Mouse (Mus musculus): ENCODE measurements around the gene Abca12. TPM values are rescaled to one million over a fixed set of nuclear protein-coding genes. Genes with fewer than 3 reads are reported as not detected.

Abca12 gene
- polyA plus RNA-seq, 1 experiment from 2014 or later, result 0.28 TPM

DNA sequence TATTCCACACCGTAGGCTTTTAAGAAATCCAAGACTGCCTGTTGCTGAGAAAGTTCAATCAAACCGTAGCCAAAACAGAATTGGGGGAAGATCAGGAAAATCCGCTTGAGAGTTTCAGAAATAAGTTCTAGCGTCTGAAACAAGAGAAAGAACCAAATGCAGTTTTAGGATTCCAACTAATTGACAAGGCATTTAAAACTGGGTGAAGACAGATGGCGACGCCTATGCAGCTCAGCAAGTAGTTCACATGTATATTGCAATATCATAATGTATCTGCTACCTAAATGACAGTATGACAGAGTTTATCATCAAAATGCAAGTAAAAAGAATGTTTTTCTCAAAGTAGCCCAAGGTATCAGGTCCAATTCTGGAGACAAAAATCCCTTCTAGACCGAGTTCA, 151.2 kb downstream of the Abca12 start:
- Histone ChIP-seq H3K27ac (no peak overlapping the region), H3K4me1 (no peaks in the 10 kb centered on the region), H3K4me3 (replicated peaks) (no peak overlapping the region), H3K27me3 (replicated peaks) (no peaks in the 10 kb centered on the region), H3K9ac (no peak overlapping the region), H3K4me2 (no peak overlapping the region), H3K36me3 (no peaks in the 10 kb centered on the region), H3K9me3 (no peaks in the 10 kb centered on the region)
- WGBS, result 93% methylated on average over 7 of the region's 7 CpGs
- ATAC-seq (ENCODE audit: insufficient read depth, low FRiP score, low read depth), result no peak

DNA sequence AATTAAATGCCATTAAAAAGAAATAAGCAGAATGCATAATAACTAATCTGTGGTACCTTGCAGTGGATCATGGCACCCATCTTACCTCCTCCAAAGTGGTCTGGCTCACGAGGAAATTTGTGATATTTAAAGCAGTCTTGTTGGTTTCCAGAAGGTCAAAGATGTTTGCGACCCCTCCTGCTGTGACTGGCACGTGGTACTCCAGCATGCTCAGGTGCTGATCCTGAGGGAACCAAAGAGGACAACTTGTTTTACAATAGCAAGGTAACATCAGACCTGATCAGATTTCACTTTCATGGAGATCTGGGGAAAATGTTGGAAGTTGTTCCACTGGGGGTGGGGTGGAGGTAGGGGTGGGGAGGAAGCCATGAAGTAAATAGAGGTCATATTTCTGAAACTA, 170.1 kb downstream of the Abca12 start:
- 54% methylated on average over 3 of the region's 3 CpGs for WGBS
- H3K27ac ChIP-seq, result no peak overlapping the region
- H3K9ac ChIP-seq, result no peak overlapping the region
- H3K27me3 ChIP-seq (replicated peaks), result no peaks in the 10 kb centered on the region
- no peak overlapping the region for H3K4me3 ChIP-seq (replicated peaks)
- H3K4me2 ChIP-seq, result no peak overlapping the region
- H3K9me3 ChIP-seq, result no peaks in the 10 kb centered on the region
- ATAC-seq (ENCODE audit: insufficient read depth, low FRiP score, low read depth), result no peak
- no peaks in the 10 kb centered on the region for H3K36me3 ChIP-seq
- H3K4me1 ChIP-seq, result no peaks in the 10 kb centered on the region

DNA sequence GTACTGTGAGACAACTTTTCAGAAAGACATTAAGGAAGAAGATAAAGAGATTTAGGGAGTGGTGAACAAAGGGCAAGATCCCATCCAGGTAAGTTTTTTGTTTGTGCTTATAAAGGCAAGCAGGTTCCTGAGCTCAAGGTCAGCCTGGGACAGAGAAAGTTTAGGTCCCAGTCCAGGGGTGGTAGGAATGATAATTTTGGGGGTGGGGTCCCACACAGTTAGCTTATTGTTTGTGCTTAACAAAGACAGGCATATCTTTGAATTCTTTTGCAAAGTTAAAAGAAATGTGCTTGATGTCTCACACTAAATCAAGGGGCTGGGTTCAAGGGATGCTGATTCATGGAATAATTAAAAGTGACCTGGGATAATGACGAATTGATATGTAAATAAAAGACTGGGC, 173.3 kb downstream of the Abca12 start:
- Histone ChIP-seq H3K36me3 (no peaks in the 10 kb centered on the region), H3K27me3 (replicated peaks) (no peaks in the 10 kb centered on the region), H3K4me2 (no peak overlapping the region), H3K9me3 (no peaks in the 10 kb centered on the region), H3K27ac (no peak overlapping the region), H3K4me1 (no peaks in the 10 kb centered on the region), H3K9ac (no peak overlapping the region), H3K4me3 (replicated peaks) (no peak overlapping the region)
- WGBS, result 69% methylated on average over 1 of the region's 1 CpGs
- no peak for ATAC-seq (ENCODE audit: insufficient read depth, low FRiP score, low read depth)

DNA sequence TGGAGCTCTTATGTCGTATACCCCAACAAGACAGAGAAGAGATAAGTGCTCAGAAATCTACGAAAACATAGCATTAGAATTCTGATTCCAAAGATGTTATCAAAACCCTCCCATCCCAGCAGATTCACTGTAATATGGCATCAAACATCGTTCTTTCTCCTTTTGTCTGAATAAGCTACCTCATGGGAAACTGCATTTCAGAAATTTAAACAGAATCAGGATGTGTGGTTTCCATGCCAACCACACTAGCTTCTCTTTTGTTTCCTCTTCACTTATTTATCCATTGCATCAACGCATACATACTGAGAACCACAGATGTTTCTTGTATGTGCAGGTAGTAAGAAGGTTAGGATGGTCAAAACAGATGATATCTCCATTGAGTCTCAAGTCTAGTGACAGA, 175.1 kb downstream of the Abca12 start:
- Histone ChIP-seq H3K27me3 (replicated peaks) (no peaks in the 10 kb centered on the region), H3K9me3 (no peaks in the 10 kb centered on the region), H3K4me3 (replicated peaks) (no peak overlapping the region), H3K27ac (no peak overlapping the region), H3K36me3 (no peaks in the 10 kb centered on the region), H3K4me2 (no peak overlapping the region), H3K4me1 (no peaks in the 10 kb centered on the region), H3K9ac (no peak overlapping the region)
- no peak for ATAC-seq (ENCODE audit: insufficient read depth, low FRiP score, low read depth)
- 88% methylated on average over 4 of the region's 4 CpGs for WGBS

DNA sequence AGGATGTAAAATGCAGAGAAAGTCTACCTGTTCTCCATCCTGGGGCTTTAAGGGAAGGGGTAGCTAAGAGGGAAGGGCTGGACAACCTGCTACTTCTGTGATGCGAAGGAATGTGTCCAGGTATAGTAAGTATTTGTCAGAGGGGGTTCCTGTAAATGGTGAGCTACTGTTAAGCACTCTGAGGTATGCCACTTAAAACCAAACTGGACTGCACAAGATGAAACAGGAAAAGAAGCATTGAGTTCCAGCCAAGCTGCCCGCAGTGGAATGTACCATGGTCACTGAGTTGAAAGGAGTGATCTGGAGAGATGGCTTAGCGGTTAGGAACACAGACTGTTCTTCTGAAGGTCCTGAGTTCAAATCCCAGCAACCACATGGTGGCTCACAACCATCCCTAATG, 179.4 kb downstream of the Abca12 start:
- Histone ChIP-seq H3K27me3 (replicated peaks) (no peaks in the 10 kb centered on the region), H3K9me3 (no peaks in the 10 kb centered on the region), H3K4me3 (replicated peaks) (no peak overlapping the region), H3K36me3 (no peaks in the 10 kb centered on the region), H3K4me1 (no peaks in the 10 kb centered on the region), H3K27ac (no peak overlapping the region), H3K9ac (no peak overlapping the region), H3K4me2 (no peak overlapping the region)
- 83% methylated on average over 3 of the region's 3 CpGs for WGBS
- no peak for ATAC-seq (ENCODE audit: insufficient read depth, low FRiP score, low read depth)

DNA sequence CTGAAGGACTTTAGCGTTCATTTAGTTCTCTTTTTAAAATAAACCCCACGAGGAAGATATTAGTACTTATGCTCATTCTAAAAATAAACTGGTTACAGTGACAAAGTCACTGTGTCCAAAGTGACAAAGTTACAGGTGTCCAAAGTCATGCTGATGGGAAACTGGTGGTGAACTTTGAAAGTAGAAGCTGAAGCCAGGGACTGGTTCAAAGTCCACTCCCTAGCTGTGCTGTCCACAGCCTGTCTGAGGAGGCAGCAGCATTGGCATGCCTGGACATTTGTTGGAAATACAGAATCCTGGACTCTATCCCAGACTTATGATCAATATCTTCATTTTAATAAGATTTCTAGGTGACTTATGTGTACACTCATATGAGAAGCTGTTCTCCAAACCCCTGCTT, 183.5 kb downstream of the Abca12 start:
- Histone ChIP-seq H3K27ac (no peak overlapping the region), H3K4me2 (no peak overlapping the region), H3K9me3 (no peaks in the 10 kb centered on the region), H3K4me3 (replicated peaks) (no peak overlapping the region), H3K4me1 (no peaks in the 10 kb centered on the region), H3K36me3 (no peaks in the 10 kb centered on the region), H3K9ac (no peak overlapping the region), H3K27me3 (replicated peaks) (no peaks in the 10 kb centered on the region)
- ATAC-seq (ENCODE audit: insufficient read depth, low FRiP score, low read depth), result no peak
- WGBS, result 63% methylated on average over 2 of the region's 2 CpGs

DNA sequence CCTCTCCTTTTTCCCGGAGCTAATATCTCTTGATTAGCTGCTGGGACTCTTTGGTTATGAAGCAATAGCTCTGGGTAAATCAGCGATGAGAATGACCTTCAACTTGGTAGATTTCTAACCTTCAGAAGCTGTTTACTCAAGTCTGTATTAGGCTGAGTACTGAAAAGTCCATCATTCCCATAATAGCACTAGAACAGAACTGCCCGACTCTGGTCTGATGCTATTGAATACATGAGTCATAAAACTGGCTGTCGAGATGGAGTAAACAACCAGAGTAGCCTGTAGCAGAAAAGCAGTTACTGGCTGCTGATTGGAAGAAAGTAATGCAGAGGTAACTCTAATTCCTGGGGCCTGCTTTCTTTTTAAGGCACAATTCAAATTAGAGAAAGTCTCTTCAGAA, 211.1 kb downstream of the Abca12 start:
- no peaks in the 10 kb centered on the region for H3K27me3 ChIP-seq (replicated peaks)
- ATAC-seq (ENCODE audit: insufficient read depth, low FRiP score, low read depth), result no peak

DNA sequence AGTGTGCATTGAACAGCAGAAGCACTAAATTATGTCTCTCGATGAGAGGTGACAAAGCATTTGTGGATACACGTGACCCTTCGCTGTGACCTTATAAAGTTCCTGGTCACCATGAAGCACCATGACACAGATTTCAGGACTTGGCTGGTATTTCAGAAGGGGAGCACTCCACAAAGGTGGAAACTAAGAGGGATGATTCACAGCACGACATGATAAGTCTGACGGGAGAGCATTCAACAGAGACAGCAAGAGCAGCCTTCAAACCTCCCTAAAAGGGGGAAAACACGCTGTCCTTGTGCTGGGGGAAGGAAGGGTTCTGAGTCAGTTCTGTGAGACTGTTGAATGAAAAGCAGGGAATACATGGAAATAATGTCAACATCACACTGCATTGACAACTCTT, 218.5 kb downstream of the Abca12 start:
- H3K4me2 ChIP-seq, result no peak overlapping the region
- no peaks in the 10 kb centered on the region for H3K27me3 ChIP-seq (replicated peaks)
- H3K9me3 ChIP-seq, result no peaks in the 10 kb centered on the region
- H3K36me3 ChIP-seq, result no peaks in the 10 kb centered on the region
- H3K27ac ChIP-seq, result no peak overlapping the region
- H3K4me1 ChIP-seq, result no peaks in the 10 kb centered on the region
- no peak for ATAC-seq (ENCODE audit: insufficient read depth, low FRiP score, low read depth)
- H3K4me3 ChIP-seq (replicated peaks), result no peak overlapping the region
- 85% methylated on average over 6 of the region's 6 CpGs for WGBS
- no peak overlapping the region for H3K9ac ChIP-seq

More for the DNA sequence above, 211.1 kb downstream of the Abca12 start:
- no peaks in the 10 kb centered on the region for H3K9me3 ChIP-seq
- H3K36me3 ChIP-seq, result no peaks in the 10 kb centered on the region
- no peak overlapping the region for H3K9ac ChIP-seq
- 50% methylated on average over 4 of the region's 4 CpGs for WGBS
- H3K4me1 ChIP-seq, result no peaks in the 10 kb centered on the region
- H3K4me2 ChIP-seq, result no peak overlapping the region
- H3K27ac ChIP-seq, result no peak overlapping the region
- no peak overlapping the region for H3K4me3 ChIP-seq (replicated peaks)

DNA sequence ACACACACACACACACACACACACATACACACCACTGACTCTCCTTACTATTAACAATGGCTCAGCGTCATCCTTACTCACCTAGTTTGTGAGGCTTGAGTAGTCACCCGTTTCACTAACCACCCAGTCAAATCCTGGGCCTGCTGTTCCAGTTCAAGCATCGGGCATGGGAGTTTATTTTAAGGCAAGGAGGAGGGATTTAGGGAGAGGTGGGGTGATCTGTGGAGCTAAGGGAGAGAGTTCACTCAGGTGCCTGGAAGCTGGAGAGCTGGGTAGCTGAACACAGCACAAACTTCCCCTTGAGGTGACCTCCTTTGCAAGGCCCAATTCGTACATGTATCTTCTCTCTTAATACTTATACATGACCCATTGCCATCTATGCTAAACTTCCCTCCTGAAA, 219.4 kb downstream of the Abca12 start:
- ATAC-seq (ENCODE audit: insufficient read depth, low FRiP score, low read depth), result no peak
- 80% methylated on average over 4 of the region's 4 CpGs for WGBS
- Histone ChIP-seq H3K4me1 (no peaks in the 10 kb centered on the region), H3K4me3 (replicated peaks) (no peak overlapping the region), H3K36me3 (no peaks in the 10 kb centered on the region), H3K27ac (no peak overlapping the region), H3K27me3 (replicated peaks) (no peaks in the 10 kb centered on the region), H3K9ac (no peak overlapping the region), H3K4me2 (no peak overlapping the region), H3K9me3 (no peaks in the 10 kb centered on the region)

DNA sequence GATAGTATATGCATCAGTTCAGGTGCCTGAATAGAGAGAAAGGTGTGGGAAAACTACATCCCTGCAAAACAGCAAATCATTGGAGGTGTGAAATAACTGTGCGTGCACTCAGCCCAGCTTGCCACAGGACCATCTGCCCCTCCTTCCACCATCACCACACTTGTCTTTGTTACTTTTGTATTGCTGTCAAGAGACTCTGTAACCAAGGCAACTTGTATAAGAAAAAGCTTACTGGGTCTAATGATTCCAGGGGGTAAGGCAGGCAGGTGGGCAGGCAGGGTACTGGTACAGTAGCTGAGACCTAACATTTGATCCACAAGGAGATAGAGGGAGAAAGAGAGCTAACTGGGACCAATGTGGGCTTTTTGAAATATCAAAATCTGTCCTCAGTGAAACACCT, 220.8 kb downstream of the Abca12 start:
- no peak for ATAC-seq (ENCODE audit: insufficient read depth, low FRiP score, low read depth)
- WGBS, result 81% methylated on average over 1 of the region's 1 CpGs
- Histone ChIP-seq H3K4me1 (no peaks in the 10 kb centered on the region), H3K27ac (no peak overlapping the region), H3K4me2 (no peak overlapping the region), H3K4me3 (replicated peaks) (no peak overlapping the region), H3K9ac (no peak overlapping the region), H3K9me3 (no peaks in the 10 kb centered on the region), H3K36me3 (no peaks in the 10 kb centered on the region), H3K27me3 (replicated peaks) (no peaks in the 10 kb centered on the region)

Other genes starting within 250 kb of the Abca12 start
- gene Atic, start 142.2 kb upstream of the Abca12 start, polyA plus RNA-seq (2015; fragmentation: Nextera tagmentation; extraction: Ambion mirVana), result 77.6 and 78.0 TPM in 2 replicates
- 117 and 124 TPM in 2 replicates for gene Fn1, start 238.3 kb upstream of the Abca12 start, polyA plus RNA-seq (2015; fragmentation: Nextera tagmentation; extraction: Ambion mirVana)